Mouse (Mus musculus): ENCODE data around the gene Hdac4.

The Hdac4 gene

GRCm38 (mm10) chr1:92061198-92062073, 134.1 kb downstream of the Hdac4 start:
- DNase-seq (ENCODE audit: low read depth): no peak

GRCm38 (mm10) chr1:92060532-92061064, 134.9 kb downstream of the Hdac4 start:
- no peak for DNase-seq (ENCODE audit: low read depth)

DNA sequence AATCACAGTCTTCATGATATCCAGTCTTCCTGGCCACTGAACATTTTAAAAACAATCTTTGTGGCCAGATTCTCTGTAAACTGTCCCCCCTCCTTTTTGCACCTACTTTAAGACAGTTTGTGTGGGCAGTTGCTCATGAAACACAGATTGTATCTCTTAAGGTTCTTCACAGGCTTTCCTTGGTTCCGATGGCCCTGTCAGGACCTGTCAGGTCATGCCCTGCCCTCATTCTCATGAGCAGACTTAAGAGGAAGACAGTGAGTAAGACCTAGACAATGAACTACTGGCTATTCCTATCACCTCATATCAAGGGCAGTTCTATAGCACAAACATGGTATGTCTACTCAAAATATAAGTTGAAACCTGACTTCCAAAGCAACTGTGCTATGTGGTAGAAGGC, 135.9 kb downstream of the Hdac4 start:
- DNase-seq (ENCODE audit: low read depth): no peak

DNA sequence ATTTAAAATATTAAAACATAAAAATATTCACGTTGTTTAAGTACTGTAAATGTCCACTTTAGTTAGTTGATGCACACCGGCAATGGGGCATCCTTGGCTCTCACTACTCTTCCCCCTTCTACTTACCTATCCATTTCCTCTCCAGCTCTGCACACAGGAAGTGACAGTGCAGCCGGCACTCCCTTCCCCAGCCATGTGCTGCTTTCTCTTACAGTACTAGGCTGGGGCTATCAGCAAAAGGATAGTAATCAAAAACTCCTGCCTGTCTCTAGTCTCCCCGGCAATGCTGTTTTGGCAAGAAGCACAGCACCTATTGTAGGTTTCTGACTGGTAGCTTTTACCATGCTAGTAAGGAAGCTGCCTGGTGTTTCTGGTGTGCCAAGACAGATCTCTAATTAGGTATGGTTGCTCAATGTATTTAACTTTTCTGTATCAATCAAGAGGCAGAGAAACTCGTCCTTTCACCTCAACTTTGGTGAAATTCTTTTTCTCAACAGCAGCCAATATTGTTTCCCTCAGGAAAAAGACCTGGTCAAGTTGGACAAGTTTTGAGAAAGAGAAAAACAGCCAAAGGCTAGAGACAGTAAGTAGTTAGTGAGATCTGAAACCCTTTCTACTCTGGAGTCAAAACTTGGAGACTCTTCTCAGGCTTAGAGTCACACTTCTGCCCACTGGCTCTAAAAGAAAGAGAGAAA, 136.6 kb downstream of the Hdac4 start:
- DNase-seq (ENCODE audit: low read depth): no peak

- no peak for DNase-seq (ENCODE audit: low read depth)
Observed at GRCm38 (mm10) chr1:92057068-92057467, 138.4 kb downstream of the Hdac4 start.

DNA sequence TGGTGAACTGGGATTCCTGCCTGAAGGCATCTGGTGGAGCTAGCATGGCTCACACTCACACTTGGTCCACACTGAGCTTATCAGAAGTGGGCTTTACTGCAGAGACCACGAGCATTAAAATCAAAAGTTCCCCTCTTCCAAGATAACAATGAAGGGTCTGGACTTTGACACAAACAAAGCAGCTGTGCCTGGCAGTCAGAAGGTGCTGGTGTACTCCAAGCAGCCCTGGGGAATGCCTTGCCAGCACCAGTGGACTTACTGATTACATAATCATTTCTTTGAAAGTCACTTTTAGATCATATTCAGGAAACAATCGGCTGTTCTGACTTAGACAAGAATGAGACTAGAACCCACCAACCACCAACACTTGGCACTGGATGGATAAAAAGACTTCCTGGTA, 140.3 kb downstream of the Hdac4 start:
- no peak for DNase-seq (ENCODE audit: low read depth)

DNA sequence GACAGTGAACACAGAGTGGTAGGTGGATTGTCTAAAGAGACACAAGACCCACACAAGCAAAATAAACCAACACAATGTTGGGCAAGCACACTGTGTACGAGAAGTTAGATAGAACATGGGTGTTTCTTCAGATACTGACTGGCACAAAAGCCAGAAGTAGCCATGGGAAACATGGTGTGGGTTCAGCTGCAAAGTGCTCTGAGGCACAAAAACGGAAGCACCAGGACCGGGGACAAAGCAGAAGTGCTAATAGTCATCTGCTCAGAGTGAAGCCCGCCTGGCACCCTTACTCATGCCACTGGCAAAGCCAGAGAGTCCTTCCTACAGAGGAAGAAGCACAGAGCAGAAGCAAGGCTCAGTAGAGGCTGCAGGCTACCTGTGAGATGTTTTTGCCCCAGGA, 143.3 kb downstream of the Hdac4 start:
- DNase-seq (ENCODE audit: low read depth): no peak

GRCm38 (mm10) chr1:92051489-92052062, 143.9 kb downstream of the Hdac4 start:
- no peak for DNase-seq (ENCODE audit: low read depth)

GRCm38 (mm10) chr1:92050992-92051391, 144.5 kb downstream of the Hdac4 start:
- no peak for DNase-seq (ENCODE audit: low read depth)

GRCm38 (mm10) chr1:92050566-92050965, 144.9 kb downstream of the Hdac4 start:
- no peak for DNase-seq (ENCODE audit: low read depth)

DNA sequence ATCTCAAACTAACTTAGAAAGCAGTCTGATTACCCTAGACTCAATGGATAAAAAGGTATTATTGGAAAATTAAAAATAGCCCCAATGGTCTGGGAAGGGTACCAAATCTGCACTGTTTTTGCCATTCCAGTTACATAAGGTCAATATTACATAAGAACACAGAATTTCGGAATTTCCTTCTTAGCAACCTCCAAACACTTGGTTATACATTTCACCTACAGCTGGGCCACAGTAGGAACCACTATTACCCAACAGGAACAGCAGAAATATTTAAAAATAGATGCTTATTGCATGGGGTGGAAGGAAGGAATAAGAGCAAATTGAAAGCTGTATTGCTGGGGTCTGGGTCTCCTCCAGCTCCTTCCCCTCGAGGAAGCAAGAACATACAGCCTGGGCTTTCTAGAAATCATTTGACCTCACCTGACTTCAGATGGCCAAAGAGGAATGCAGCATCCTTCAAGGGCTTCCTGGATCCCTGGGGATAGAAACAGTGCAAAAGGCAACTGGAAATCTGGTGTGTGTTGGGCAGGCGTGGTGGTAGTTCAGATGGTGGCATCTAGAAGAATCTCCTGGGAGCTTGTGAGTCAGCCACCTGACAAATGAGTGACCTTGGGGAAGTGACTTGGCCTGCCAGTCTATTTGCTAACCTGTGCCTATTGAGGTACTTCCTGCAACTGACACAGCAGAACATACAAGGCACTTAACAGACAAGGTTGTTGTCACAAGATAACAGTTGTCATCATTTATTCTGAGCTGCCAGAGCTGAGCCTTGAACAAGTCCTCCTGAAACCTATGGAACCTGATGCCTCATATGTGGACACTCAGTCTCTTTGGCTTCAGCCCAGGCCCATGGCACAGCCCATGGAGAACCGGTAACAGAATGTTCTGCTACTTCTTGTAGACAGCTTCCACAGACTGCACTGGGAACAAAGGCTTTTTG, 146.8 kb downstream of the Hdac4 start:
- DNase-seq (ENCODE audit: low read depth): no peak

DNA sequence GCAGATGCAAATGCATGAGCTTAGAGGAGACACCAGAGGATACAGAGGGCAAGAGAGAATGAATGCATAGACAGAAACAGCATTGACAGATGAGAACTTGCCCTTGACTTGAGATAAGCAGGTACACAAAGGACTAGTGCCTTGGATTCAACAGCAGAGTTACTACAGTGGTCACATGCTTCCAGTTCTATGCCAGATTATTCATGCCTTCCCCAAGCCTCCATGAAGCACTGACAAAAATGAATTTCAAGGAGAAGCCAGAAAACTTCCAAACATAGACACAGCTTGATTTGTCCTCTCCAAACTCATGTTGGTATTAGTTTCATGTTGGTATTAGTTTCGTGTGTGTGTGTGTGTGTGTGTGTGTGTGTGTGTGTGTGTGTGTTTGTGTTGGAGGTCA, 149.8 kb downstream of the Hdac4 start:
- no peak for DNase-seq (ENCODE audit: low read depth)

- DNase-seq (ENCODE audit: low read depth): no peak
Observed at GRCm38 (mm10) chr1:92044868-92045267, 150.6 kb downstream of the Hdac4 start.

- DNase-seq (ENCODE audit: low read depth): no peak
Observed at GRCm38 (mm10) chr1:92043989-92044388, 151.5 kb downstream of the Hdac4 start.

DNA sequence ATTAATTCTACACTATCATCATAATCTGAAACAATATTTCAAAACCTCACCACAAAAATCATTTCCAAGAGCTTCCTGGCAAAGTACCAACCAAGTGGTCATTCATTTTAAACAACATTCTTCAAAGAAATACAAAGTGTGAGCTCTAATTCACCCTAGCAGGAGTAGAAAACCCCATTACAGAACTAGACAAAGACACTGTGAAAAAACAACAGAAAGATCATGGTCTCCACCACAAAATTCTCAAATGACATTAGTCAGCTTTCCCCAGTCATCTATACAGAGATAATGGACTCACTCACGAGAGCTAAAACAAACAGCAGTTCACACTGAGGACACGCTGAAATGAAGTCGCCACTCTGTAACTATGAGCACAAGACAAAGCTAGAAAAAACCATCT, 153.4 kb downstream of the Hdac4 start:
- DNase-seq (ENCODE audit: low read depth): no peak

- no peak for DNase-seq (ENCODE audit: low read depth)
Observed at GRCm38 (mm10) chr1:92041290-92041689, 154.2 kb downstream of the Hdac4 start.

GRCm38 (mm10) chr1:92038714-92039113, 156.8 kb downstream of the Hdac4 start:
- no peak for DNase-seq (ENCODE audit: low read depth)

DNA sequence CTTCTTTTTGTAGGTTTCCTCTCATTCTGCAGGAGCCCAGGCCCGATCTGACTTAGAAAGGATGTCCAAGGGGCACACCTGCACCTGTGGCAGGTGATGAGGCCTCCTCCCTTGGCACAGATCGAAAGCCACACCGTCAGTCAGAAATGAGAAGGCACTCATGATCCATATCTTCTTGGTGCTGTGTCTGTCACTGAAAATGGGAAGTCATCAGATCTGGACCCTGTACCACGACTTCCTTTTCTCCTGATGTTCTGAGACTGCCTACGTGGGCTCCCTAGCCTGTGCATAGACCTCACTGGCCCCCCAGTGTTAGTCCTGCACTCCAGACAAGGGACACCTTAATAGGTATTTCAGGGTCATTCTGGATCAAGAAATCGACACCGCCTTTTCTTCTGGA, 158.5 kb downstream of the Hdac4 start:
- no peak for DNase-seq (ENCODE audit: low read depth)

- DNase-seq (ENCODE audit: low read depth): no peak
Observed at GRCm38 (mm10) chr1:92035770-92036169, 159.7 kb downstream of the Hdac4 start.

DNA sequence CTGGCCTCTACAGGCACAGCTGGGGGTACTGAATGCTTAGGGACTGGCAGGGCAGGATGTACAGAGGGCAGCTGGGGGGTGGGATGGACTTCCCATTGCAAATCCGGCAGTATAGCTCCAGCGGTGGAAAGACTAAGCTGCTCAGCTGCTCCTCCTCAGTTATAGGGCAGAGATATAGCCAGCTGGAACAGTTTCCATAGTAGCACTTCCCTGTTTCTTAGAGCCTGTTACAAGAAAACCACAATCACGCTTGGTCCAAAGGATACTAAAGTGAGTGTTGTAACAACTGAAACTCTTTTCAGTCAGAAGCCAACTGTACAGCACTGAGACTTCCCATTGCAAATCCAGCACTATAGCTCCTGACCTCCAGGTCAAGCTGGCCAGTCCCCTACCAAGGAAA, 161.3 kb downstream of the Hdac4 start:
- DNase-seq (ENCODE audit: low read depth): no peak

DNA sequence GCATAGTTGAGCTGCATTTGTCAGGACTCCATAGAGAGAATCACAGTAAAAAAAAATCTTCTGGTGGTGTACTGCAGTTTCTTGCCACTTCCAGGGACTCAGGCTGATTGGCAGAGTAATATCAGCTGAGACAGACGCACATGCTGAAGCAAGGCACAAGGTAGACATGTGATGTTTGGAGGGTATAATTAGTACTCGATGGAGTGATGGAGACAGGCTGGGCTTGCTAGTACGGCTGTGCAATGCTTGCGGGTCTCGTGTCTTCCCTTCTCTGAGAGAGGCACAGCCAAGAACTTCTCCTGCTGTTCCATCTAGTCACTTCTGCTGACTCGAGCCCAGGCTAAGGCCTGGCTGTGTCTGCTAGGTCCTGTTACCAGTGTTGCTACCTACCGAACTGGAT, 162.0 kb downstream of the Hdac4 start:
- no peak for DNase-seq (ENCODE audit: low read depth)

DNA sequence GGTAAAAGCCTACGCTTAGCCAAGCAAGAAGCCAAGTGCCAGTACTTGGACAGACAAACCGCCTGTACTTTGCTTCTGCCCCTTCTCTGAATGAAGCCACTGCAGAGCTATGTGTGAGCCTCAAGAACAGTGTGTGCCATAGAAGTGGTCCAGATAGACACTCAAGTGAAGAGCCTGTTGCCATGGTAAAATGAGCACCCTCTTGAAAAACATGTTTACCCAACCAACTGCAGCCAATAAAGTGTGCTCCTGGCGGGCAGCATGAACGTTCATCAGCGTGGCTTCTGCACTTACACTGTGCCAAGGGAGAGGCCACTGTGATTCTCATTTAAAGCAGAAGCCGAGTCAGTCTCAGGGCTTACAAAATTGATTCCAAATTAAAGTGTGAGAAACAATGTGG, 165.0 kb downstream of the Hdac4 start:
- no peak for DNase-seq (ENCODE audit: low read depth)
